Mouse (Mus musculus) forebrain, embryonic 15.5 days (tissue): Measurements from ENCODE around the gene Slfn1. TPM values are rescaled to one million over a fixed set of nuclear protein-coding genes. Genes with fewer than 3 reads are reported as not detected.
"Not testable (repeated sequence)": the region's sequence is repeated elsewhere in the genome, so short reads cannot be mapped to it uniquely, and the experiment has no call there.

Experiments
- ATAC-seq: fragments of 200-750 bp; cut with Nextera tagmentation; replicated peaks from 2 replicates; pipeline ENCODE4 v1.8.0; 2017; ENCODE audit warnings: mild to moderate bottlenecking, moderate TSS enrichment, moderate library complexity
- H3K27ac ChIP-seq: fragments of 300-500 bp; sonication (generic); replicated peaks from 2 replicates; pipeline ENCODE4 v1.5.1; 2015; ENCODE audit warnings: mild to moderate bottlenecking, inconsistent platforms
- H3K27me3 ChIP-seq: fragments of 300-500 bp; sonication (generic); 2 replicates; pipeline ENCODE4 v1.6.1; 2015; ENCODE audit warnings: inconsistent platforms
- H3K36me3 ChIP-seq: fragments of 300-500 bp; sonication (generic); 2 replicates; pipeline ENCODE4 v1.6.1; 2015; ENCODE audit warnings: mild to moderate bottlenecking, inconsistent platforms
- H3K4me1 ChIP-seq: fragments of 300-500 bp; sonication (generic); 2 replicates; pipeline ENCODE4 v1.6.1; 2015; ENCODE audit warnings: inconsistent platforms
- H3K4me2 ChIP-seq: fragments of 300-500 bp; sonication (generic); replicated peaks from 2 replicates; pipeline ENCODE4 v1.6.1; 2015; ENCODE audit warnings: mild to moderate bottlenecking, inconsistent platforms
- H3K4me3 ChIP-seq: fragments of 300-500 bp; sonication (generic); 2 replicates; pipeline ENCODE4 v1.5.1; 2015; ENCODE audit warnings: mild to moderate bottlenecking, inconsistent platforms
- H3K9ac ChIP-seq: fragments of 300-500 bp; sonication (generic); replicated peaks from 2 replicates; pipeline ENCODE4 v1.6.1; 2015; ENCODE audit warnings: mild to moderate bottlenecking, inconsistent platforms
- H3K9me3 ChIP-seq: fragments of 300-500 bp; sonication (generic); 2 replicates; pipeline ENCODE4 v1.6.1; 2016; ENCODE audit warnings: inconsistent platforms
- WGBS: fragments of 180-500 bp; shearing (Covaris S2); methylation state at CpG from one replicate; pipeline ENCODE4 v1.1.7; 2015; ENCODE audit warnings: mixed read lengths; 5-methylcytosine and 5-hydroxymethylcytosine counted together
- polyA plus RNA-seq: library from polyadenylated mRNA; unstranded; fragments of >200 nt; fragmentation: Nextera tagmentation; extraction: Ambion mirVana; gene quantifications from 2 replicates; pipeline ENCODE4 v1.2.1, GENCODE M21; 2015

Gene Slfn1
- polyA plus RNA-seq, 1 experiment from 2014 or later, result not detected

DNA sequence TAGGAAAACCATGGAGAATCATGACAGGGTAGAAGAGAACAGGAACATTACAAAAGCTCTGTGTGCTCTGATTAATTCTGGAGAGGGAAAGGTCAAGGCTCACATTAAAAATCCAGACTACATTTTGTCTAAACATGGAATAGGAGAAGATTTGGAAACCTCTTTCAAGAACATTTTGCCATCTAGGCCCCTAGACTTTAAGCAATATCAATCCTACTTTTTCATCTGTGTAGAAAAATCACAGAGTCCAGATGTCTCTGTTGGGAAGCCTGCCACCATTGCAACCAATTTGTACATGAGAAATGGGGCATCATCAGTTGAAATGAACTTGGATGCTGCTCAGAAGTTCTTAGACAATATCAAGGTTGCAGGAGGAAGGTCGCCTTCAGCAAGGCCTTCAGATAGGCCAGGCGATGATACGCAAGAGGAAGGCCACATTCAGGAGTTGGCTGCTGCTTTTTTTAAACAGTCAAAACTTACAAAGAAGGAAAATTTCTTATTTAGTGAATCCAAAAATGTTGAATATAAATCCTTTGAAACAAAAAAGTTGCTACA, 4.6 kb downstream of the Slfn1 start:
- H3K4me3 ChIP-seq, result no peak overlapping the region
- H3K4me1 ChIP-seq, result no peaks in the 10 kb centered on the region
- no peak overlapping the region for H3K4me2 ChIP-seq
- ATAC-seq, result no peak
- over 99% methylated on average over 3 of the region's 3 CpGs for whole genome bisulfite sequencing
- H3K9ac ChIP-seq, result no peak overlapping the region
- no peaks in the 10 kb centered on the region for H3K36me3 ChIP-seq
- H3K27me3 ChIP-seq, result no peaks in the 10 kb centered on the region
- no peak overlapping the region for H3K27ac ChIP-seq
- no peaks in the 10 kb centered on the region for H3K9me3 ChIP-seq

DNA sequence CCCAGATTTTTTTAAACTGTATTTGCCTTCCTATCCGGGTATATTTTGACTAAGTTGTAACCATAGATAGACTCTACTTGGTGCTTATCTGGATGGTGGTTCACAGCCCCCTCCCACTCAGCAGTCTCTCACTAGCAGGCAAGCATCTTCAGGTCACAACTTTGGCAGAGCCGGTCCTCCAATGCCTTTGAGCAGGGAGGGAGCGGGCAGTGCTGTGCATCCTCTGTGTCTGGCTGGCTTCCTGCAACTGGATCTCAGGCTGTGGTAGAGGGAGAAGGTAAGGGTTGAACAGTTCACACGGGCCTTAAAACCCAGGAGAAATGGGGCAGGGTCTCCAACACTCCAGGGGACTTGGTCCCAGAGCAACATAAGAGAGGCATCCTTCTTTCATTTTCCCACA, 6.5 kb downstream of the Slfn1 start:
- WGBS, result 71% methylated on average over 4 of the region's 4 CpGs
- Histone ChIP-seq H3K4me2 (no peak overlapping the region), H3K36me3 (no peaks in the 10 kb centered on the region), H3K9me3 (no peaks in the 10 kb centered on the region), H3K4me3 (no peak overlapping the region), H3K27me3 (no peaks in the 10 kb centered on the region), H3K27ac (no peak overlapping the region), H3K4me1 (no peaks in the 10 kb centered on the region), H3K9ac (no peak overlapping the region)
- ATAC-seq, result no peak

DNA sequence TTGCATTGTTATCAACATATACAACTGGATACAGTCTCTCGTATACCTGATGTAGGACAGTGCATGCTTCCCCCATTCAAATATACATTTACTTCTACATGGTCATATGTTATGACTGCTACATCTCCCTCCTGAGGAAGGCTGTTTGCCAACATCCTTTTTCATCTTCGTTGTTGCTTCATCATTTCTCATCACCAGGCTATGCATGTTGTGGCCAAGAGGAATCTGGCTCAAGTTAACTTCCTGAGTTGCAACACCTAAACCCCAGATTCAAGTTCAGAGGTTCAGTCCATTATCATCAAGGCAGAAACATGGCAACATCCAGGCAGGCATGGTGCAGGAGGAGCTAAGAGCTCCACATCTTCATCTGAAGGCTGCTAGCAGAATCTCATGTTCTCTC, 8.3 kb downstream of the Slfn1 start:
- 83% methylated on average over 2 of the region's 2 CpGs for WGBS
- Histone ChIP-seq H3K27ac (no peak overlapping the region), H3K9ac (no peak overlapping the region), H3K36me3 (no peaks in the 10 kb centered on the region), H3K4me1 (no peaks in the 10 kb centered on the region), H3K27me3 (no peaks in the 10 kb centered on the region), H3K4me2 (no peak overlapping the region), H3K4me3 (no peak overlapping the region), H3K9me3 (no peaks in the 10 kb centered on the region)
- ATAC-seq, result no peak

DNA sequence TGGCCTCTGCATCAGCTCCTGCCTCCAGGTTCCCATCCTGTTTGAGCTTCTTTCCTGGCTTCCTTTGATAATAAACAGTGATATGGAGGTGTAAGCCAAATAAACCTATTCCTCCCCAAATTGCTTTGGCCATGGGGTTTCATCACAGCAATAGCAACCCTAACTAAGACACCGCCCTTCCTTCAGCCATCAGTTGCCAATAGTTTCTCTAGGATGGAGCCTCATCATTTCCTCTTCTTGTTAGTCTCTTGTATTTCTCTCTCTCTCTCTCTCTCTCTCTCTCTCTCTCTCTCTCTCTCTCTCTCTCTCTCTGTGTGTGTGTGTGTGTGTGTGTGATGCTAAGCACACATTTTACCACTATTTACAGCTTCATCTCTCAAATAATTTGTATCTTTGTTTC, 9.0 kb downstream of the Slfn1 start:
- not testable (repeated sequence) for H3K27ac ChIP-seq, ATAC-seq, H3K4me2 ChIP-seq, H3K9ac ChIP-seq, H3K36me3 ChIP-seq, H3K4me3 ChIP-seq, H3K27me3 ChIP-seq, H3K9me3 ChIP-seq, H3K4me1 ChIP-seq
- no CpG with 5 or more reads among the region's 1 CpGs for WGBS

DNA sequence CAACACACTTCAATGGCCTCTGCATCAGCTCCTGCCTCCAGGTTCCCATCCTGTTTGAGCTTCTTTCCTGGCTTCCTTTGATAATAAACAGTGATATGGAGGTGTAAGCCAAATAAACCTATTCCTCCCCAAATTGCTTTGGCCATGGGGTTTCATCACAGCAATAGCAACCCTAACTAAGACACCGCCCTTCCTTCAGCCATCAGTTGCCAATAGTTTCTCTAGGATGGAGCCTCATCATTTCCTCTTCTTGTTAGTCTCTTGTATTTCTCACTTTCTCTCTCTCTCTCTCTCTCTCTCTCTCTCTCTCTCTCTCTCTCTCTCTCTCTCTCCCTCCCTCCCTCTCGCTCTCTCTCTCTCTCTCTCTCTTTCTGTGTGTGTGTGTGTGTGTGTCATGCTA, 20.6 kb downstream of the Slfn1 start:
- H3K9ac ChIP-seq, H3K4me1 ChIP-seq, H3K9me3 ChIP-seq, H3K27ac ChIP-seq, H3K27me3 ChIP-seq, H3K4me2 ChIP-seq, H3K36me3 ChIP-seq, ATAC-seq, H3K4me3 ChIP-seq: not testable (repeated sequence)
- 88% methylated on average over 1 of the region's 2 CpGs for WGBS

DNA sequence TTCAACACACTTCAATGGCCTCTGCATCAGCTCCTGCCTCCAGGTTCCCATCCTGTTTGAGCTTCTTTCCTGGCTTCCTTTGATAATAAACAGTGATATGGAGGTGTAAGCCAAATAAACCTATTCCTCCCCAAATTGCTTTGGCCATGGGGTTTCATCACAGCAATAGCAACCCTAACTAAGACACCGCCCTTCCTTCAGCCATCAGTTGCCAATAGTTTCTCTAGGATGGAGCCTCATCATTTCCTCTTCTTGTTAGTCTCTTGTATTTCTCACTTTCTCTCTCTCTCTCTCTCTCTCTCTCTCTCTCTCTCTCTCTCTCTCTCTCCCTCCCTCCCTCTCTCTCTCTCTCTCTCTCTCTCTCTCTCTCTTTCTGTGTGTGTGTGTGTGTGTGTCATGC, 32.3 kb downstream of the Slfn1 start:
- not testable (repeated sequence) for H3K27ac ChIP-seq, H3K4me2 ChIP-seq, H3K4me3 ChIP-seq, ATAC-seq, H3K36me3 ChIP-seq, H3K9ac ChIP-seq, H3K9me3 ChIP-seq, H3K27me3 ChIP-seq, H3K4me1 ChIP-seq
- no CpG with 5 or more reads among the region's 1 CpGs for WGBS

Other genes starting within 250 kb of the Slfn1 start
- gene Rffl, start 245.6 kb upstream of the Slfn1 start, polyA plus RNA-seq, result 8.7 and 10.0 TPM in 2 replicates
- 13.5 and 14.2 TPM in 2 replicates for gene Rad51d, start 226.2 kb upstream of the Slfn1 start, polyA plus RNA-seq
- 0.23 and 0.60 TPM in 2 replicates for gene Fndc8, start 224.7 kb upstream of the Slfn1 start, polyA plus RNA-seq
- 32.0 and 37.5 TPM in 2 replicates for gene Nle1, start 208.4 kb upstream of the Slfn1 start, polyA plus RNA-seq
- 1.0 and 1.3 TPM in 2 replicates for gene Unc45b, start 206.3 kb upstream of the Slfn1 start, polyA plus RNA-seq
- gene Slfn5, start 165.5 kb upstream of the Slfn1 start, polyA plus RNA-seq, result 0.85 and 1.1 TPM in 2 replicates
- 5.1 and 5.4 TPM in 2 replicates for gene Slfn9, start 125.0 kb upstream of the Slfn1 start, polyA plus RNA-seq
- gene Slfn8, start 96.0 kb upstream of the Slfn1 start, polyA plus RNA-seq, result 0.14 and 0.18 TPM in 2 replicates
- 0.83 TPM in 2 replicates for gene Slfn2, start 51.7 kb upstream of the Slfn1 start, polyA plus RNA-seq
- not detected in 2 replicates for gene Slfn4, start 58.3 kb downstream of the Slfn1 start, polyA plus RNA-seq
- 0.10 and 0.15 TPM in 2 replicates for gene Slfn3, start 74.5 kb downstream of the Slfn1 start, polyA plus RNA-seq
- gene Slfn14, start 169.9 kb downstream of the Slfn1 start, polyA plus RNA-seq, result 0.06 TPM in 1 of 2 replicates, not detected in the other
- 106 and 107 TPM in 2 replicates for gene Ap2b1, start 182.2 kb downstream of the Slfn1 start, polyA plus RNA-seq
- gene Pex12, start 185.7 kb downstream of the Slfn1 start, polyA plus RNA-seq, result 20.2 and 20.3 TPM in 2 replicates